Mouse (Mus musculus) cerebellum, adult 2 months (tissue): ENCODE data around the gene Gm9745. TPM values are rescaled to one million over a fixed set of nuclear protein-coding genes. Genes with fewer than 3 reads are reported as not detected.
"Not testable (repeated sequence)": the region's sequence is repeated elsewhere in the genome, so short reads cannot be mapped to it uniquely, and the experiment has no call there.

Experiments used
- DNase-seq, 2 experiments: peaks; one replicate each; pipeline ENCODE4 v3.0.0; 2021
- H3K27ac ChIP-seq: fragments of 200-500 bp; 2 replicates; pipeline ENCODE4 v1.5.1; 2012; ENCODE audit warnings: low read length, control low read depth, inconsistent platforms; ENCODE audit not compliant: insufficient read depth
- H3K27me3 ChIP-seq: fragments of 200-500 bp; 2 replicates; pipeline ENCODE4 v1.6.1; 2012; ENCODE audit warnings: inconsistent platforms, mild to moderate bottlenecking, low read length, moderate library complexity; ENCODE audit not compliant: control insufficient read depth, insufficient read depth
- H3K4me1 ChIP-seq: fragments of 200-500 bp; 2 replicates; pipeline ENCODE4 v1.6.1; 2011; ENCODE audit warnings: low read length; ENCODE audit not compliant: control insufficient read depth, insufficient read depth
- H3K4me3 ChIP-seq: fragments of 200-500 bp; replicated peaks from 2 replicates; pipeline ENCODE3; 2011; ENCODE audit warnings: mild to moderate bottlenecking, low read depth, low read length, control low read depth; ENCODE audit not compliant: insufficient read depth
- CTCF ChIP-seq: fragments of 200-500 bp; IDR thresholded peaks from 2 replicates; pipeline ENCODE4 v1.5.1; 2011; ENCODE audit warnings: low read depth, mild to moderate bottlenecking, control low read depth, low read length, moderate library complexity, borderline replicate concordance; ENCODE audit not compliant: insufficient read depth
- POLR2A ChIP-seq: fragments of 200-500 bp; IDR thresholded peaks from 2 replicates; pipeline ENCODE4 v1.6.1; 2011; ENCODE audit warnings: low read length, control low read depth, borderline replicate concordance; ENCODE audit not compliant: insufficient read depth
- WGBS: fragments of 180-500 bp; shearing (Covaris S2); methylation state at CpG from one replicate; pipeline ENCODE4 v1.1.7; 2018; 5-methylcytosine and 5-hydroxymethylcytosine counted together
- polyA plus RNA-seq: library from polyadenylated mRNA; depleted of rRNA; stranded (reverse); fragments of >200 nt; gene quantifications from 2 replicates; pipeline ENCODE4 v1.2.3, GENCODE M21; 2012; rRNA removed

Gm9745 gene
- polyA plus RNA-seq: not detected in 2 replicates

GRCm38 (mm10) chr13:8948131-8948530 is at the start of gene Gm9745:
Gene Gm9745 (minus strand): TSS chr13:8948231.
- DNase-seq, H3K4me1 ChIP-seq, H3K27ac ChIP-seq, H3K27me3 ChIP-seq, H3K4me3 ChIP-seq: not testable (repeated sequence)

- not testable (repeated sequence) for H3K4me1 ChIP-seq, H3K4me3 ChIP-seq, H3K27ac ChIP-seq, H3K27me3 ChIP-seq
- 81% methylated on average over 5 of the region's 5 CpGs for WGBS
- DNase-seq: peak in 1 of 2 experiments; percentile 5
These were observed 49.2 kb upstream of the Gm9745 start for GRCm38 (mm10) chr13:8997221-8997620.

GRCm38 (mm10) chr13:8995990-8996786 is 48.2 kb upstream of the Gm9745 start, which contains the start of gene Gtpbp4:
Gene Gtpbp4 (minus strand): TSS chr13:8996083.
- under 1% methylated on average over 51 of the region's 51 CpGs for WGBS
- peak; percentile 57; the same call in 1 of the 2 replicates for TF ChIP-seq CTCF
- TF ChIP-seq POLR2A: peak; percentile 79; the same call in 1 of the 2 replicates
- Histone ChIP-seq H3K4me1 (no peaks in the 10 kb centered on the region; the same call in 1 of the 2 replicates), H3K27me3 (no peaks in the 10 kb centered on the region), H3K27ac (peak within 1 kb of the TSS; percentile 94), H3K4me3 (peak within 1 kb of the TSS; percentile 95)
- DNase-seq: peak; percentile 97 to 98

GRCm38 (mm10) chr13:8995159-8995989 is 47.3 kb upstream of the Gm9745 start:
- Histone ChIP-seq H3K27me3 (no peaks in the 10 kb centered on the region), H3K4me3 (peak overlapping the region; percentile 95), H3K27ac (no peak overlapping the region), H3K4me1 (no peaks in the 10 kb centered on the region; the same call in 1 of the 2 replicates)
- no peak for DNase-seq
- TF ChIP-seq POLR2A (no peak), CTCF (no peak)
- 3% methylated on average over 33 of the region's 33 CpGs for WGBS

- Histone ChIP-seq H3K27ac (no peak overlapping the region), H3K27me3 (no peaks in the 10 kb centered on the region), H3K4me1 (no peaks in the 10 kb centered on the region; the same call in 1 of the 2 replicates), H3K4me3 (no peak overlapping the region)
- TF ChIP-seq CTCF (no peak), POLR2A (no peak)
- no peak for DNase-seq
- 91% methylated on average over 6 of the region's 6 CpGs for whole genome bisulfite sequencing
These were observed 44.2 kb upstream of the Gm9745 start for GRCm38 (mm10) chr13:8992231-8992630.

- H3K27me3 ChIP-seq: no peaks in the 10 kb centered on the region
- 94% methylated on average over 3 of the region's 3 CpGs for WGBS
- H3K27ac ChIP-seq: no peak overlapping the region
- no peak overlapping the region for H3K4me3 ChIP-seq
- no peaks in the 10 kb centered on the region for H3K4me1 ChIP-seq
- no peak for DNase-seq
- no peak for TF ChIP-seq POLR2A
- TF ChIP-seq CTCF: no peak
These were observed 24.9 kb upstream of the Gm9745 start for GRCm38 (mm10) chr13:8972972-8973371.

- Histone ChIP-seq H3K4me1 (no peaks in the 10 kb centered on the region), H3K27me3 (no peaks in the 10 kb centered on the region)
These were observed 24.3 kb upstream of the Gm9745 start for GRCm38 (mm10) chr13:8972369-8972768.

GRCm38 (mm10) chr13:8967742-8968141 is 19.7 kb upstream of the Gm9745 start:
- Histone ChIP-seq H3K4me3 (no peak overlapping the region), H3K27ac (no peak overlapping the region), H3K27me3 (no peaks in the 10 kb centered on the region), H3K4me1 (no peaks in the 10 kb centered on the region)
- WGBS: 90% methylated on average over 8 of the region's 8 CpGs
- no peak for DNase-seq
- TF ChIP-seq CTCF (no peak), POLR2A (no peak)

More at GRCm38 (mm10) chr13:8972369-8972768, 24.3 kb upstream of the Gm9745 start:
- Histone ChIP-seq H3K27ac (no peak overlapping the region), H3K4me3 (no peak overlapping the region)
- TF ChIP-seq POLR2A: no peak
- TF ChIP-seq CTCF: no peak
- DNase-seq: no peak
